Mouse (Mus musculus) stomach, postnatal 0 days (tissue): ENCODE data around the gene Nckap5.

Source experiments
- CTCF ChIP-seq: IDR thresholded peaks from 2 replicates; pipeline ENCODE4 v1.5.1; 2016; ENCODE audit warnings: antibody characterized with exemption, low read depth, mild to moderate bottlenecking, moderate library complexity
- EP300 ChIP-seq: optimal IDR thresholded peaks from 2 replicates; pipeline ENCODE3; 2016; ENCODE audit warnings: antibody characterized with exemption

DNA sequence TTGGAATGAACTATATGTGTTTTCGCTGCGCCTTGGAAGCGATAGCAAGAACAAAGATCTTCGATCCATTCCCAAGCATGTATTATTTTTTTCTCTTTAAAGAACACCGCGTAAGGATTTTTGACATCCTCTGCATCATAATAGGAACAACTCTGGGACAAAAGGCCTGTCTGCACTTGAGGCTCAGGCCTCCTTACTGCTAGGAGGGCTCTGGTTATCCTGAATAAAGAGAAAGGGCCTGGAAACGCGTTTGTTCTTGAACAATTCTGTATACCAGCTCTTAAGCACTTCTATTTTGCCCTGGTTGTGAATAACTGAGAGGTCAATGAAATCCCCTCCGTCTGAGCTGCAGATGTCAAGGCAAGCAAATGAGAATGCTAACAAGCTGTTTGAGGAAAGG lies 937.4 kb downstream of the Nckap5 start:
- TF ChIP-seq CTCF (no peak), EP300 (no peak)
